Mouse (Mus musculus): Measurements from ENCODE around the gene Filip1l. TPM values are rescaled to one million over a fixed set of nuclear protein-coding genes. Genes with fewer than 3 reads are reported as not detected.
A peak's percentile ranks its signal among the peaks of the same experiment; 100 is the strongest.

The Filip1l gene
- polyA plus RNA-seq (2014; fragmentation: Nextera tagmentation; extraction: Ambion mirVana) = 9.7 and 11.8 TPM in 2 replicates

DNA sequence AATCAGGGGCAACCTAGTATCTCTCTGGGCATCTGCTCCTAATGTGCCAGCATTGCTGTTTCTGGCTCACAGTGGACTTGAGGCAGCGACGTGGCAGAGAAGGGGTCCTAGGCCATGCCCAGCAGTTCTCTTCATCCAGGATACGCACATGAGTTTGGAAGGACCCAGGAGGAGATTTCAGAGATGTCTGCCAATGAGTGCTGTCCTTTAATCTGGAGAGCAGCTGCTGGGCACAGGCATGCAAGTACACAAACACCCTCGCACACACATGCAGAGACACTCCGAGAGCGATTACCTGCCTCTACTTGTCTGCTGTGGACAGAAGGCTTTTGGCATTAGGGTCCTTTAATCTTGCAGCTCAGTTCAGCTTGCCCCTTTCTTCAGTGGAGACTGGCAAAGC, at the start of gene Filip1l:
TSS of gene Filip1l (plus strand) at position 343 of the 400 bp plus-strand sequence.
- Histone ChIP-seq H3K9ac (ENCODE audit: low read depth, low read length) (no peak within 1 kb of the TSS), H3K4me3 (ENCODE audit: low read depth, low read length) (no peak within 1 kb of the TSS), H3K4me2 (replicated peaks; ENCODE audit: low read depth, low read length) (no peak within 1 kb of the TSS), H3K36me3 (ENCODE audit: control insufficient read depth, insufficient read depth, low read length) (no peaks in the 10 kb centered on the region), H3K9me3 (ENCODE audit: control insufficient read depth, low read length) (no peaks in the 10 kb centered on the region), H3K4me1 (replicated peaks; ENCODE audit: control insufficient read depth, insufficient read depth, low read length) (no peaks in the 10 kb centered on the region; the same call in 1 of the 2 replicates), H3K27me3 (ENCODE audit: control insufficient read depth, insufficient read depth, low read length) (no peaks in the 10 kb centered on the region), H3K27ac (ENCODE audit: low read depth, low read length) (no peak within 1 kb of the TSS)
- 79% methylated on average over 6 of the region's 6 CpGs for WGBS
- ATAC-seq (ENCODE audit: low FRiP score) (no peak), DNase-seq (ENCODE audit: low spot score) (no peak)

- Histone ChIP-seq H3K4me2 (replicated peaks; ENCODE audit: low read depth, low read length) (no peak overlapping the region), H3K9me3 (ENCODE audit: control insufficient read depth, low read length) (no peaks in the 10 kb centered on the region), H3K4me3 (ENCODE audit: low read depth, low read length) (no peak overlapping the region), H3K4me1 (replicated peaks; ENCODE audit: control insufficient read depth, insufficient read depth, low read length) (0 out of 2 replicates have a peak, but pooled peaks cover 3% of the 10 kb centered on the region), H3K9ac (ENCODE audit: low read depth, low read length) (no peak overlapping the region), H3K36me3 (ENCODE audit: control insufficient read depth, insufficient read depth, low read length) (no peaks in the 10 kb centered on the region), H3K27ac (ENCODE audit: low read depth, low read length) (no peak overlapping the region), H3K27me3 (ENCODE audit: control insufficient read depth, insufficient read depth, low read length) (no peaks in the 10 kb centered on the region)
- ATAC-seq (ENCODE audit: low FRiP score) (no peak), DNase-seq (ENCODE audit: low spot score) (peak; percentile 29)
- WGBS = 56% methylated on average over 19 of the region's 19 CpGs
Observed at GRCm38 (mm10) chr16:57303716-57304115, 49.2 kb upstream of the Filip1l start.

DNA sequence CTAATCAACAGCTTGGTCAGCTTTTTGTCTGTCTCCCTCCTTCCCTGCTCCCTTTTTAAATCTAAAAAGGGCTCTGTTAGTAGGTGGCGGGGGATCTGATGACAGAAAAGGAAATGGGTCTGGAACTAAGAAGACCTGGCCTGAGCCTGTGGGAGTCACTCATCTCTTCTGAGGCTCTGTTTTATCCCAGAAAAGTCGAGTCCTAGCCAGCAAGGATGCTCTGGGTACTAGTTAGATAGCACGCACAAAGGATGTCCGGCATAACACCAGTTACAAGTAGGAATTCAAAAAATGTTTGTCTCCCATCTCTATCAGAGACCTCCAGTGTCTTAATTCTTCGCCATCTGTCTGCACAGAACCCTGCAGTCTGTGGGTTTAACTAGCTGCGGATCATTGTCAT, 47.4 kb upstream of the Filip1l start:
- H3K4me2 ChIP-seq (replicated peaks; ENCODE audit: low read depth, low read length) = no peak overlapping the region
- no peak for DNase-seq (ENCODE audit: low spot score)
- H3K4me1 ChIP-seq (replicated peaks; ENCODE audit: control insufficient read depth, insufficient read depth, low read length) = 0 out of 2 replicates have a peak, but pooled peaks cover 3% of the 10 kb centered on the region
- H3K27ac ChIP-seq (ENCODE audit: low read depth, low read length) = no peak overlapping the region
- ATAC-seq (ENCODE audit: low FRiP score) = no peak
- no peaks in the 10 kb centered on the region for H3K36me3 ChIP-seq (ENCODE audit: control insufficient read depth, insufficient read depth, low read length)
- H3K9ac ChIP-seq (ENCODE audit: low read depth, low read length) = no peak overlapping the region
- no peaks in the 10 kb centered on the region for H3K9me3 ChIP-seq (ENCODE audit: control insufficient read depth, low read length)
- WGBS = 81% methylated on average over 6 of the region's 6 CpGs
- no peaks in the 10 kb centered on the region for H3K27me3 ChIP-seq (ENCODE audit: control insufficient read depth, insufficient read depth, low read length)
- H3K4me3 ChIP-seq (ENCODE audit: low read depth, low read length) = no peak overlapping the region

- 92% methylated on average over 2 of the region's 2 CpGs for WGBS
- Histone ChIP-seq H3K4me2 (replicated peaks; ENCODE audit: low read depth, low read length) (no peak overlapping the region), H3K27ac (ENCODE audit: low read depth, low read length) (no peak overlapping the region), H3K27me3 (ENCODE audit: control insufficient read depth, insufficient read depth, low read length) (no peaks in the 10 kb centered on the region), H3K9me3 (ENCODE audit: control insufficient read depth, low read length) (no peaks in the 10 kb centered on the region), H3K9ac (ENCODE audit: low read depth, low read length) (no peak overlapping the region), H3K4me3 (ENCODE audit: low read depth, low read length) (no peak overlapping the region), H3K36me3 (ENCODE audit: control insufficient read depth, insufficient read depth, low read length) (no peaks in the 10 kb centered on the region), H3K4me1 (replicated peaks; ENCODE audit: control insufficient read depth, insufficient read depth, low read length) (no peaks in the 10 kb centered on the region)
- ATAC-seq (ENCODE audit: low FRiP score) (no peak), DNase-seq (ENCODE audit: low spot score) (no peak)
Observed at GRCm38 (mm10) chr16:57312130-57312529, 40.8 kb upstream of the Filip1l start.

GRCm38 (mm10) chr16:57313487-57313886, 39.4 kb upstream of the Filip1l start:
- Histone ChIP-seq H3K4me1 (replicated peaks; ENCODE audit: control insufficient read depth, insufficient read depth, low read length) (no peaks in the 10 kb centered on the region), H3K9ac (ENCODE audit: low read depth, low read length) (no peak overlapping the region), H3K4me2 (replicated peaks; ENCODE audit: low read depth, low read length) (no peak overlapping the region), H3K27me3 (ENCODE audit: control insufficient read depth, insufficient read depth, low read length) (no peaks in the 10 kb centered on the region), H3K36me3 (ENCODE audit: control insufficient read depth, insufficient read depth, low read length) (no peaks in the 10 kb centered on the region), H3K4me3 (ENCODE audit: low read depth, low read length) (no peak overlapping the region), H3K9me3 (ENCODE audit: control insufficient read depth, low read length) (no peaks in the 10 kb centered on the region), H3K27ac (ENCODE audit: low read depth, low read length) (no peak overlapping the region)
- ATAC-seq (ENCODE audit: low FRiP score) = no peak
- no peak for DNase-seq (ENCODE audit: low spot score)
- 88% methylated on average over 3 of the region's 3 CpGs for WGBS

DNA sequence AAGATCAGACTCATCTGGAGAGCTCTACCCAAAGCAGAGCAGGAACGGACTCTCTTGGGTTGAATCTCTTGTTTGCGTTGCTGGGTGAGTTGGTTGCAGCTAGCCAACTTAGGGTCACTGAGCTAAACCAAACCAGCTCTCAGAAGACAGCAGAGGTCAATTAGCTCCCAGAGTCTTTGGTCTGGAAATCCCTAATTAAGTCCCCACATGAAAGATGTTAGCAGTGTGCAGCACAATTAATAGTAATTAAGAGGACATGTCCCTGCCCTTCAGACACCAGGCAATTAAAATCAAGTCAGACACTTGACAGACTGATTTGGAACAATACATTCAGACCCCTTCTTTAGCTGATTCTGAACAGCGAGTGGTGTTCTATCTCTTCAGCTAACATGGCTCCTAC, 38.7 kb upstream of the Filip1l start:
- Histone ChIP-seq H3K9ac (ENCODE audit: low read depth, low read length) (no peak overlapping the region), H3K36me3 (ENCODE audit: control insufficient read depth, insufficient read depth, low read length) (no peaks in the 10 kb centered on the region), H3K27ac (ENCODE audit: low read depth, low read length) (no peak overlapping the region), H3K27me3 (ENCODE audit: control insufficient read depth, insufficient read depth, low read length) (no peaks in the 10 kb centered on the region), H3K9me3 (ENCODE audit: control insufficient read depth, low read length) (no peaks in the 10 kb centered on the region), H3K4me3 (ENCODE audit: low read depth, low read length) (no peak overlapping the region), H3K4me1 (replicated peaks; ENCODE audit: control insufficient read depth, insufficient read depth, low read length) (no peaks in the 10 kb centered on the region), H3K4me2 (replicated peaks; ENCODE audit: low read depth, low read length) (no peak overlapping the region)
- ATAC-seq (ENCODE audit: low FRiP score) = no peak
- WGBS = 93% methylated on average over 3 of the region's 3 CpGs
- no peak for DNase-seq (ENCODE audit: low spot score)

- no peak for DNase-seq (ENCODE audit: low spot score)
- Histone ChIP-seq H3K4me2 (replicated peaks; ENCODE audit: low read depth, low read length) (no peak overlapping the region), H3K36me3 (ENCODE audit: control insufficient read depth, insufficient read depth, low read length) (no peaks in the 10 kb centered on the region), H3K4me3 (ENCODE audit: low read depth, low read length) (no peak overlapping the region), H3K27me3 (ENCODE audit: control insufficient read depth, insufficient read depth, low read length) (no peaks in the 10 kb centered on the region), H3K27ac (ENCODE audit: low read depth, low read length) (no peak overlapping the region), H3K9ac (ENCODE audit: low read depth, low read length) (no peak overlapping the region), H3K9me3 (ENCODE audit: control insufficient read depth, low read length) (no peaks in the 10 kb centered on the region), H3K4me1 (replicated peaks; ENCODE audit: control insufficient read depth, insufficient read depth, low read length) (no peaks in the 10 kb centered on the region)
- 92% methylated on average over 9 of the region's 9 CpGs for WGBS
- ATAC-seq (ENCODE audit: low FRiP score) = no peak
Observed at GRCm38 (mm10) chr16:57315026-57315425, 37.9 kb upstream of the Filip1l start.

- Histone ChIP-seq H3K9me3 (ENCODE audit: control insufficient read depth, low read length) (no peaks in the 10 kb centered on the region), H3K27ac (ENCODE audit: low read depth, low read length) (no peak overlapping the region), H3K4me3 (ENCODE audit: low read depth, low read length) (no peak overlapping the region), H3K27me3 (ENCODE audit: control insufficient read depth, insufficient read depth, low read length) (no peaks in the 10 kb centered on the region), H3K4me2 (replicated peaks; ENCODE audit: low read depth, low read length) (no peak overlapping the region), H3K4me1 (replicated peaks; ENCODE audit: control insufficient read depth, insufficient read depth, low read length) (no peaks in the 10 kb centered on the region), H3K36me3 (ENCODE audit: control insufficient read depth, insufficient read depth, low read length) (no peaks in the 10 kb centered on the region), H3K9ac (ENCODE audit: low read depth, low read length) (no peak overlapping the region)
- WGBS = 70% methylated on average over 4 of the region's 4 CpGs
- ATAC-seq (ENCODE audit: low FRiP score) = no peak
- no peak for DNase-seq (ENCODE audit: low spot score)
Observed at GRCm38 (mm10) chr16:57317127-57317526, 35.8 kb upstream of the Filip1l start.

DNA sequence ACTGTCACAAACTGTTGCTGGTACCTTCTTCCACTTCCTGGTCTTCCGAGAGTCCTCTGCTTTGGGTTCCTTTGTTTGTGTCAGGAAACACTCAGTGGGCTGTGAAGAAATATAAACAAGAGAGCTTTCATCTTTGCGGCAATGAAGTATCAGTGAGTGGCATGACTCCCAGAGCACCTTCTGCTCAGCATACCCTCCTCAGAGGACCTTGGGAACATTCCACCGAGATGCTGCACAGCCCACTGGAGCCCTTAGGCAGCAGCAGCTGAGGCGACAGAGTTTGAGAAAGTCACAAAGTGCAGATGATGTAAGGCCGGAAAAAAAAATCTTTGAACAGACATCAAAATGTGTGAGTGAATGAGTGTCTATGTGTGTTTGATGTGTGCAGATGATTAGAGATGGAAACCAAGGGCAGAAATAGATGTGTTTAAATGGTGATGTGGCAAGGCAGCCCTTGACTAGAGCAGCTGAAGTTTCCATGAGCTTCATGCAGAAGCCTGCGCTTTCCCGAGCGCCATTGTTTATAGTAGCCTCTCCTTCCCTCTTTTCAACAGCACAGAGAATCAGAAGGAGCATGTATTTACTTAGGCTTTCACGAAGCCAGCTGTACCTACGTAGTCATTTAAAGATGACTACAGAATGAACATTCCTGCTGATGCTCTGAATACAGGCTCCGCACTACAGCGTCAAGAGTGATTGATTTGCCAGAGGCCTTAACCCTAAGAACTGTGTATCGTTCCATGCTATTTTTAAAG, 34.8 kb upstream of the Filip1l start:
- WGBS = 45% methylated on average over 13 of the region's 13 CpGs

More for the DNA sequence above, 34.8 kb upstream of the Filip1l start:
- Histone ChIP-seq H3K9me3 (ENCODE audit: control insufficient read depth, low read length) (no peaks in the 10 kb centered on the region), H3K4me1 (replicated peaks; ENCODE audit: control insufficient read depth, insufficient read depth, low read length) (no peaks in the 10 kb centered on the region), H3K27me3 (ENCODE audit: control insufficient read depth, insufficient read depth, low read length) (no peaks in the 10 kb centered on the region), H3K36me3 (ENCODE audit: control insufficient read depth, insufficient read depth, low read length) (no peaks in the 10 kb centered on the region), H3K27ac (ENCODE audit: low read depth, low read length) (no peak overlapping the region), H3K9ac (ENCODE audit: low read depth, low read length) (no peak overlapping the region), H3K4me2 (replicated peaks; ENCODE audit: low read depth, low read length) (no peak overlapping the region), H3K4me3 (ENCODE audit: low read depth, low read length) (no peak overlapping the region)
- no peak for DNase-seq (ENCODE audit: low spot score)
- ATAC-seq (ENCODE audit: low FRiP score) = no peak
